Mouse (Mus musculus) right cerebral cortex, postnatal 10 days (tissue): ENCODE results near the gene Sugt1.

ENCODE experiments used
- DNase-seq, 2 experiments: peaks; one replicate each; pipeline ENCODE4 v3.0.0; 2021; ENCODE audit warnings: low spot score in 2 of 2

Gene Sugt1

GRCm38 (mm10) chr14:79587139-79587851 lies at the start of gene Sugt1:
Gene Sugt1, plus strand, starts transcription at chr14:79587691.
- DNase-seq = peak; percentile 98

DNA sequence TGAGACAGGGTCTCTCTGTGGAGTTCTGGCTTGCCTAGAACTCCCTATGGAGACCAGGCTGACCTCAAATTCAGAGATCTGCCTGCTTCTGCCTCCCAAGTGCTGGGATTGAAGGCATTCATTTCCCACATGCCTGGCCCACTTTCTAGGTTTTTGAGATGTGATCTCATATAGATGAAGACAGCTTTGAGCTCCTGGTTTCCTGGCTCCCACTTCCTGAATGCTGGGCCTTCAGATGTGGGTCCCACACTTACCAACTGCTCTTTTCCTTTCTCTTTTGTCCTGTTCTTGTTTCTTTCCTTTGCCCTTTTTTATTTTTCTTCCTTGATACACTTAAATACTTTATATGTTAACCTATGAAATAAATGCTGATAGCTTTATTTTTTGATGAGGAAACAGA lies 49.6 kb upstream of the Sugt1 start:
- no peak for DNase-seq

DNA sequence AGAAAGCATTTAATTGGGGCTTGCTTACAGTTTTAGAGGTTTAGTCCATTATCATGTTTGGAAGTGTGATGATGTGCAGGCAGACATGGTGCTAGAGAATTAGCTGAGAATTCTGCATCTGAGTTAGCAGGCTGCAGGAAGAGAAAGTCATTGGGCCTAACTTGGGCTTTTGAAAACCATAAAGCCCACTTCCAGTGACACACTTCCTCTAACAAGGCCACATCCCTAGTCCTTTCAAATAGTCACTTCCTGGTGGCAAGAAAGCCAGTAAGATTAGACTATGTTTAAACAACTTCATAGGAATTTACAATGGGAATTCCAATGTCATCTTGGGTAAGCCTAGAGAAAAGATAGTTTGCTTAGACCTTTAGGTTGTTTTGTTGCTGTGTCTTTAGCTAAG lies 45.9 kb upstream of the Sugt1 start:
- DNase-seq = no peak

- DNase-seq = peak in 1 of 2 experiments; percentile 26
Measured at GRCm38 (mm10) chr14:79549343-79549742, 38.1 kb upstream of the Sugt1 start.

GRCm38 (mm10) chr14:79551929-79552328 lies 35.6 kb upstream of the Sugt1 start:
- DNase-seq = no peak

GRCm38 (mm10) chr14:79552854-79553253 lies 34.6 kb upstream of the Sugt1 start:
- DNase-seq = no peak

DNA sequence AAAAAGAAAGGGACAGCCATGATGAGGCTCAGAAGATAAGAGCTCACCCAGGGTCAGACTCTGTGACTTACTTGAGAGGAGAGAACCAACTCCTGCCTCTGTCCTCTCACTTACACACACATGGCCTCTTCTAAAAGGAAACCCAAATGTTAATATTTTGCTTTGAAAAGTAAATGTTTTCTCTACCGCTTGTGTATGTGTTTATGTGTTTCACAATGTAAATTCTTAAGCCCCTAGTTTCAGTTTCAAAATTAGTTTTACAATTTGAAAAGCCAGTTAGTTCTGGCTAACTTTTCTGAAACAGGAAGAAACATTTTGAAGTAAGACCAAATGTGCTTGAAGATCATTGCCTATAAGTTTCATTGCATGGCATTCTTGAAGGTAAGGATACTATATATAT lies 29.7 kb upstream of the Sugt1 start:
- DNase-seq = no peak

DNA sequence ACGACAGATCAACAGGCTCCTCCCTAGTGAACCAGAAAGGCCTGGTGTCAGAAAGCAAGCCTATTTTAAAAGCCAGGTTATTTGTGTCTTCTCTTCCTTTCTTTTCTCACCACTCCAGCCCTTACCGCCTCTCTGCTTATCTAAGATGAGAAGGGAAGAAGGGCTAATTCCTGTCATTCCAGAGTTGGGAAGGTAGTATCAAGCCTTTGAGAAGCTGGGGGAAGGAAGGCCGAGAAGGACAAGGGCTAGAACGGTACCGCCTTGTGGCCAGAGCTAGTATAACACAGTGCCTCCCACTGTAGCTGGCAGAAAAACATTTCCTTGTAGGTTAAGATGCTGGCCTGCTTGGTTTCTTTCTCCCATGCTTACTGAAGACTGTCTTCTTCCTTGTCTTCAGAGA lies 24.7 kb upstream of the Sugt1 start:
- peak in 1 of 2 experiments; percentile 31 for DNase-seq

DNA sequence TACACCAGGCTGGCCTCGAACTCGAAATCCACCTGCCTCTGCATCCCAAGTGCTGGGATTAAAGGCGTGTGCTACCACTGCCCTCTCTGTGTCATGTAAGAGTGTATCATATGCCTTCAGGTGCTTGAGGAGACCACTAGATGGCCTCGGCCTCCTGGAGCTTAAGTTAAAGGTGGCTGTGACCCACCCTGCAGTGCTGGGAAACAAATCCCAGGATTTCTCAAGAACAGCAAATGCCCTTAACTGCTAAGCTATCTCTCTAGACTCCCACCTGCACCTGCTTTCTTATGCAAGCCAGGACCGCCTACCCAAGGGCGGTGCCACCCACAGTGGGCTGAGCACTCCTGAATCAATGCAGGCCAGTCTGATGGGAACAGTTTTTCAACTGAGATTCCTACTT lies 22.7 kb upstream of the Sugt1 start:
- no peak for DNase-seq

DNA sequence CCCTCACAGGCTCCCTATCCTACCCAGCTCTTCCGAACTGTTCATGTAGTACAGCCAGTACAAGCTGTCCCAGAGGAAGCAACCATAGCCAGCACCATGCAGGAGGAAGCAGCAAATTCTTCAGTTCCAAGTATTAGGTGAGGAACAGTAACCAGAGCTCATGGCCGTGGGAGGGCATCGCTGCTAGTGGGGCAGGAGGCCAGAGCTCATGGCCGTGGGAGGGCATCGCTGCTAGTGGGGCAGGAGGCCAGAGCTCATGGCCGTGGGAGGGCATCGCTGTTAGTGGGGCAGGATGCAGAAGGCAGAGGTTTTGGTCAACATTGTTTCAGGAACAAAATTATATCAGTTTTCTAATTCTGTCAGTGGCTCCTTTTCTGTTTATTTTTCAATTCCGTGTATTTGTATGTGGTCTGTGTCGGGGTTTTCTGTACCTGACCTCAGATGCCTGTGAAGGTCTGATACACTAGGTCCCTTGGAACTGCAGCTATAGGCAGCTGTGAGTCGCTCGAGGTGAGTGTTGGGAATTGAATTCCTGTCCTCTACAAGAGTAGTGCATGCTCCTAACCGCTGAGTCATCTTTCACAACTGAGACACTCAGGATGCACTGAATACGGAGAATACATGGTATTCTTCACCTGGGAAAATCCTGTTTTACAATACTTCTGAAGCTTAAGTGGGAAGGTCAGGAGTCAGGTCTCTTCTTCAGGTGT lies 13.9 kb upstream of the Sugt1 start:
- DNase-seq = no peak

GRCm38 (mm10) chr14:79574361-79574760 lies 13.1 kb upstream of the Sugt1 start:
- DNase-seq = no peak

DNA sequence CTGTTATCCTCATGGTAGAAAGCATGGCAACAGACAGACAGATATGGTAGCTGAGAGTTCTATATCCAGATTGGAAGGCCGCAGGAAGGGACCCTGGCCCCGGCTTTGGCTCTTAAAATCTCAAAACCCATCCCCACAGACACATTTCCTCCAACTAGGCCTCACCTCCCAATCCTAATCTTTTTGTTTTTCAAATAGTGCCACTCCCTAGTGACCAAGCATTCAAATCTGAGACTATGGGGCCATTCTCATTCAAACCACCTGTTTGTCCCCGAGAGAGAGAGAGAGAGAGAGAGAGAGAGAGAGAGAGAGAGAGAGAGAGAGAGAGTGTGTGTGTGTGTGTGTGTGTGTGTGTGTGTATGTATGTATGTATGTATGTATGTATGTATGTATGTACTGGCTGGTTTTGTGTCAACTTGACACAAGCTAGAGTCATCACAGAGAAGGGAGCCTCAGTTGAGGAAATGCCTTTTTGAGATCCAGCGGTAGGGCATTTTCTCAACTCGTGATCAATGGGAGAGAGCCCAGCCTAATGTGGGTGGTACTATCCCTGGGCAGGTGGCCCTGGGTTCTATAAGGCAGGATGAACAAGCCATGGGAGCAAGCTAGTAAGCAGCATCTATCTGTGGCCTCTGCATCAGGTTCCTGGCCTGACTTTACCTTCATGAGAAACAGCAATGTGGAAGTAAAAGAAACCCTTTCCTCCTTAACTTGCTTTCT lies 3.8 kb upstream of the Sugt1 start:
- DNase-seq = no peak

- no peak for DNase-seq
Measured at GRCm38 (mm10) chr14:79586499-79587138, 872 bp upstream of the Sugt1 start.

DNA sequence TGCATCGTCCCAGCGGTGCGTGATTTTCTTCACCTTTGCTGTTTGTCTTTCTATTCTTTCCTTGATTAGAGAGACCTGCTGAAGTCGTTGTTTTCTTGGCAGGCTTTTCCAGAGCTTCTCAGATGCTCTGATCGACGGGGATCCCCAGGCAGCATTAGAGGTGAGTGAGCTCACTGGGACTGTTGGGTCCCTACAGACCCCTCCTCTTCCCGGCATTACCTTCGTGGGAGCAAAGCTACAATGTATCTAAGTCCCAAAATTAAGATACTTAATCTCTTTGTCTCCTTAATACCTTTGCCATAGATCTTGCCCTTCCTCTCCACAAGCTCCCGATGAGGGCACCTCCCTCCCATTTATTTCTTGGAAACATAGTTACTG lies 350 bp downstream of the Sugt1 start:
- no peak for DNase-seq

GRCm38 (mm10) chr14:79588534-79588951 lies 1.1 kb downstream of the Sugt1 start:
- peak; percentile 34 to 56 for DNase-seq

- no peak for DNase-seq
Measured at GRCm38 (mm10) chr14:79589401-79589800, 1.9 kb downstream of the Sugt1 start.

- no peak for DNase-seq
Measured at GRCm38 (mm10) chr14:79590916-79591315, 3.4 kb downstream of the Sugt1 start.

GRCm38 (mm10) chr14:79591611-79592010 lies 4.1 kb downstream of the Sugt1 start:
- no peak for DNase-seq

- DNase-seq = no peak
Measured at GRCm38 (mm10) chr14:79594069-79594468, 6.6 kb downstream of the Sugt1 start.

DNA sequence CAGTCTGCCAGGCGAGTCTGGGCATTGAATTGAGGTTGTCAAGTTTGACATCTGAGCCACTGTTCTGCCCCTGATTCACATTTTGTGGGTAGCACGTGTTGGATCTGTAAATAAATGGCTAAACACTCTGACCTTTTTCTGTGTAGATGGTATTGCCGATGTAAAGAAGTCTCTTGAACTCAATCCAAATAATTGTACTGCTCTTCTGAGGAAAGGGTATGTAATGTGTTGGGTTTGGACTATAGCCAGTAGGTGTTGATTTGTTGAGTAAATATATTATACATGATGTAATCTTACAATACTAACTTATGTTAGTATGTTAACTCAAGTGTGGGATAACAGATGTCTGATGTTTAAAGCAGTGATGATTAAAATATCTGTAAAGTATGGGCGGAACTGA lies 9.1 kb downstream of the Sugt1 start:
- no peak for DNase-seq

GRCm38 (mm10) chr14:79605881-79606280 lies 18.4 kb downstream of the Sugt1 start:
- DNase-seq = no peak

- no peak for DNase-seq
Measured at GRCm38 (mm10) chr14:79606392-79606791, 18.9 kb downstream of the Sugt1 start.
